Mouse (Mus musculus): Measurements from ENCODE around the gene Tmem63b.

Tmem63b gene

GRCm38 (mm10) chr17:45672598-45672997, 14.1 kb downstream of the Tmem63b start:
- DNase-seq (ENCODE audit: low read depth, low spot score), result no peak

GRCm38 (mm10) chr17:45671821-45672220, 14.9 kb downstream of the Tmem63b start:
- no peak for DNase-seq (ENCODE audit: low read depth, low spot score)

GRCm38 (mm10) chr17:45667986-45668385, 18.7 kb downstream of the Tmem63b start:
- no peak for DNase-seq (ENCODE audit: low read depth, low spot score)

GRCm38 (mm10) chr17:45667481-45667880, 19.2 kb downstream of the Tmem63b start:
- no peak for DNase-seq (ENCODE audit: low read depth, low spot score)

GRCm38 (mm10) chr17:45666091-45666490, 20.6 kb downstream of the Tmem63b start:
- no peak for DNase-seq (ENCODE audit: low read depth, low spot score)

- DNase-seq (ENCODE audit: low read depth, low spot score), result no peak
These were observed 22.1 kb downstream of the Tmem63b start for GRCm38 (mm10) chr17:45664608-45665007.

GRCm38 (mm10) chr17:45663106-45663919, 23.4 kb downstream of the Tmem63b start:
- peak; percentile 54 for DNase-seq (ENCODE audit: low read depth, low spot score)

- no peak for DNase-seq (ENCODE audit: low read depth, low spot score)
These were observed 27.5 kb downstream of the Tmem63b start, which contains the start of gene Capn11 for GRCm38 (mm10) chr17:45659225-45659624. Gene Capn11, minus strand, starts transcription at chr17:45659325.

- no peak for DNase-seq (ENCODE audit: low read depth, low spot score)
These were observed 30.9 kb downstream of the Tmem63b start for GRCm38 (mm10) chr17:45655820-45656219.

GRCm38 (mm10) chr17:45653233-45653632, 33.5 kb downstream of the Tmem63b start:
- DNase-seq (ENCODE audit: low read depth, low spot score), result no peak

- DNase-seq (ENCODE audit: low read depth, low spot score), result no peak
These were observed 42.5 kb downstream of the Tmem63b start for GRCm38 (mm10) chr17:45644185-45644584.

- peak; percentile 54 for DNase-seq (ENCODE audit: low read depth, low spot score)
These were observed 44.0 kb downstream of the Tmem63b start for GRCm38 (mm10) chr17:45642701-45643100.

GRCm38 (mm10) chr17:45641981-45642380, 44.7 kb downstream of the Tmem63b start:
- no peak for DNase-seq (ENCODE audit: low read depth, low spot score)

- no peak for DNase-seq (ENCODE audit: low read depth, low spot score)
These were observed 48.0 kb downstream of the Tmem63b start for GRCm38 (mm10) chr17:45638596-45639295.

- DNase-seq (ENCODE audit: low read depth, low spot score), result no peak
These were observed 52.7 kb downstream of the Tmem63b start for GRCm38 (mm10) chr17:45634033-45634432.

- DNase-seq (ENCODE audit: low read depth, low spot score), result no peak
These were observed 54.8 kb downstream of the Tmem63b start for GRCm38 (mm10) chr17:45631940-45632339.

GRCm38 (mm10) chr17:45630992-45631391, 55.7 kb downstream of the Tmem63b start:
- DNase-seq (ENCODE audit: low read depth, low spot score), result no peak

- DNase-seq (ENCODE audit: low read depth, low spot score), result peak; percentile 53
These were observed 56.6 kb downstream of the Tmem63b start for GRCm38 (mm10) chr17:45629861-45630694.

GRCm38 (mm10) chr17:45628885-45629855, 57.5 kb downstream of the Tmem63b start:
- DNase-seq (ENCODE audit: low read depth, low spot score), result no peak

GRCm38 (mm10) chr17:45628160-45628559, 58.5 kb downstream of the Tmem63b start:
- no peak for DNase-seq (ENCODE audit: low read depth, low spot score)
